ENCODE assay signal across 22 mouse cellular contexts in genomic region chr6:64896420-64896819, GRCm38 (mm10).
DNase-seq lines count a peak whose midpoint lies in the region; ATAC-seq and TF ChIP-seq lines count a peak whose summit lies in the region.
"Had no signal": no experiment of that assay in that cellular context is flagged by ENCODE, and none has a peak within 500 bp of the region (broad histone marks: within the 10 kb centered on the region; RNA-seq: fewer than 3 reads in every experiment).

No protein-coding gene starts in this region.

- ATAC-seq in intestine, embryonic 15.5 days, result peak; percentile 17; the same call in 1 of the 2 replicates
- ATAC-seq in intestine, embryonic 16.5 days, result peak; percentile 71
- ATAC-seq in intestine, postnatal 0 days, result peak; percentile 57
- no peak for ATAC-seq in hindbrain, postnatal 0 days
- ATAC-seq in neural tube, embryonic 15.5 days (ENCODE audit: low FRiP score), result no peak
- ATAC-seq in kidney, embryonic 15.5 days (replicated peaks; ENCODE audit: low FRiP score), result no peak
- ATAC-seq: activated CD4-positive, CD25-positive, alpha-beta regulatory T cell, adult 4 months; CD4-positive, CD25-positive, alpha-beta regulatory T cell, adult 4 months; Patski had no signal

- H3K4me3 ChIP-seq in intestine, embryonic 15.5 days (replicated peaks), result no peak overlapping the region
- H3K4me3 ChIP-seq in intestine, embryonic 16.5 days (ENCODE audit: low read length), result no peak overlapping the region
- H3K4me3 ChIP-seq in intestine, postnatal 0 days (ENCODE audit: low read depth, low read length), result no peak overlapping the region
- no peak overlapping the region for H3K4me3 ChIP-seq in hindbrain, postnatal 0 days (ENCODE audit: low read length)
- no peak overlapping the region for H3K4me3 ChIP-seq in neural tube, embryonic 15.5 days (replicated peaks)
- H3K4me3 ChIP-seq in kidney, embryonic 15.5 days (replicated peaks), result no peak overlapping the region

- no peaks in the 10 kb centered on the region for H3K27me3 ChIP-seq in intestine, embryonic 15.5 days (replicated peaks)
- H3K27me3 ChIP-seq in intestine, embryonic 16.5 days (replicated peaks; ENCODE audit: control insufficient read depth, insufficient read depth, low read length), result no peaks in the 10 kb centered on the region
- H3K27me3 ChIP-seq in intestine, postnatal 0 days (replicated peaks; ENCODE audit: control insufficient read depth, insufficient read depth, low read length), result no peaks in the 10 kb centered on the region
- no peaks in the 10 kb centered on the region for H3K27me3 ChIP-seq in hindbrain, postnatal 0 days (ENCODE audit: insufficient read depth, low read length)
- no peaks in the 10 kb centered on the region for H3K27me3 ChIP-seq in neural tube, embryonic 15.5 days (replicated peaks)
- H3K27me3 ChIP-seq in kidney, embryonic 15.5 days, result no peaks in the 10 kb centered on the region
- H3K27me3 ChIP-seq: CH12.LX had no signal

- H3K36me3 ChIP-seq in intestine, embryonic 15.5 days, result no peaks in the 10 kb centered on the region
- no peaks in the 10 kb centered on the region for H3K36me3 ChIP-seq in intestine, embryonic 16.5 days (ENCODE audit: control insufficient read depth, insufficient read depth, low read length)
- no peaks in the 10 kb centered on the region for H3K36me3 ChIP-seq in intestine, postnatal 0 days (ENCODE audit: control insufficient read depth, insufficient read depth)
- no peaks in the 10 kb centered on the region for H3K36me3 ChIP-seq in hindbrain, postnatal 0 days (ENCODE audit: insufficient read depth, low read length)
- H3K36me3 ChIP-seq in neural tube, embryonic 15.5 days, result no peaks in the 10 kb centered on the region
- no peaks in the 10 kb centered on the region for H3K36me3 ChIP-seq in kidney, embryonic 15.5 days
- H3K36me3 ChIP-seq: G1E had no signal

- intact Hi-C loops in heart, postnatal 14 days (cut with DNase I), result no loop called here

- H3K27ac ChIP-seq in intestine, embryonic 15.5 days, result no peak overlapping the region
- no peak overlapping the region for H3K27ac ChIP-seq in intestine, embryonic 16.5 days (ENCODE audit: low read length)
- H3K27ac ChIP-seq in intestine, postnatal 0 days (ENCODE audit: low read depth, low read length), result no peak overlapping the region
- no peak overlapping the region for H3K27ac ChIP-seq in hindbrain, postnatal 0 days
- H3K27ac ChIP-seq in neural tube, embryonic 15.5 days (replicated peaks), result no peak overlapping the region
- H3K27ac ChIP-seq in kidney, embryonic 15.5 days, result no peak overlapping the region

- H3K9me3 ChIP-seq in intestine, embryonic 15.5 days, result no peaks in the 10 kb centered on the region
- no peaks in the 10 kb centered on the region for H3K9me3 ChIP-seq in intestine, embryonic 16.5 days (ENCODE audit: control insufficient read depth, low read length)
- H3K9me3 ChIP-seq in intestine, postnatal 0 days (ENCODE audit: control insufficient read depth), result no peaks in the 10 kb centered on the region
- H3K9me3 ChIP-seq in hindbrain, postnatal 0 days (ENCODE audit: low read length), result no peaks in the 10 kb centered on the region
- H3K9me3 ChIP-seq in neural tube, embryonic 15.5 days (replicated peaks), result no peaks in the 10 kb centered on the region
- H3K9me3 ChIP-seq in kidney, embryonic 15.5 days (replicated peaks), result no peaks in the 10 kb centered on the region
- H3K9me3 ChIP-seq: G1E had no signal

- H3K4me2 ChIP-seq in intestine, embryonic 15.5 days (replicated peaks), result no peak overlapping the region
- H3K4me2 ChIP-seq in intestine, embryonic 16.5 days (ENCODE audit: low read depth, low read length), result no peak overlapping the region
- H3K4me2 ChIP-seq in intestine, postnatal 0 days (replicated peaks; ENCODE audit: low read depth), result no peak overlapping the region
- H3K4me2 ChIP-seq in hindbrain, postnatal 0 days (ENCODE audit: low read depth, low read length), result no peak overlapping the region
- no peak overlapping the region for H3K4me2 ChIP-seq in neural tube, embryonic 15.5 days
- H3K4me2 ChIP-seq in kidney, embryonic 15.5 days, result no peak overlapping the region

- H3K4me1 ChIP-seq in intestine, embryonic 15.5 days (replicated peaks), result no peaks in the 10 kb centered on the region
- no peaks in the 10 kb centered on the region for H3K4me1 ChIP-seq in intestine, embryonic 16.5 days (ENCODE audit: control insufficient read depth, insufficient read depth, low read length)
- no peaks in the 10 kb centered on the region for H3K4me1 ChIP-seq in intestine, postnatal 0 days (replicated peaks; ENCODE audit: control insufficient read depth, insufficient read depth, low read length)
- H3K4me1 ChIP-seq in hindbrain, postnatal 0 days (ENCODE audit: insufficient read depth, low read length), result no peaks in the 10 kb centered on the region
- H3K4me1 ChIP-seq in neural tube, embryonic 15.5 days, result no peaks in the 10 kb centered on the region
- H3K4me1 ChIP-seq in kidney, embryonic 15.5 days, result no peaks in the 10 kb centered on the region

- 78% methylated on average over 5 of the region's 5 CpGs for WGBS in intestine, embryonic 15.5 days
- WGBS in intestine, embryonic 16.5 days, result 69% methylated on average over 5 of the region's 5 CpGs
- 52% methylated on average over 5 of the region's 5 CpGs for WGBS in intestine, postnatal 0 days
- 85% methylated on average over 5 of the region's 5 CpGs for WGBS in hindbrain, postnatal 0 days
- 88% methylated on average over 5 of the region's 5 CpGs for WGBS in neural tube, embryonic 15.5 days
- 87% methylated on average over 5 of the region's 5 CpGs for WGBS in kidney, embryonic 15.5 days

- TF ChIP-seq CTCF in intestine, postnatal 0 days (IDR thresholded peaks at IDR 0.05; ENCODE audit: low read depth), result no peak
- no peak for TF ChIP-seq CTCF in hindbrain, postnatal 0 days (IDR thresholded peaks at IDR 0.05; ENCODE audit: low read depth)

- no peak overlapping the region for H3K9ac ChIP-seq in intestine, embryonic 15.5 days
- H3K9ac ChIP-seq in intestine, embryonic 16.5 days (ENCODE audit: low read depth, low read length), result no peak overlapping the region
- H3K9ac ChIP-seq in intestine, postnatal 0 days (ENCODE audit: low read depth, low read length), result no peak overlapping the region
- no peak overlapping the region for H3K9ac ChIP-seq in hindbrain, postnatal 0 days (replicated peaks; ENCODE audit: low read length)
- H3K9ac ChIP-seq in neural tube, embryonic 15.5 days (replicated peaks), result no peak overlapping the region
- no peak overlapping the region for H3K9ac ChIP-seq in kidney, embryonic 15.5 days

- peak; percentile 81 for DNase-seq in heart, adult 11 months
- DNase-seq in heart, postnatal 14 days, result no peak
- no peak for DNase-seq in hindbrain, postnatal 0 days (ENCODE audit: low spot score)
- DNase-seq: adrenal gland, adult 2 months; adrenal gland, adult 8-10 months; adrenal gland, postnatal 10 days; adrenal gland, postnatal 14 days; adrenal gland, postnatal 25 days; adrenal gland, postnatal 36 days; B cell, adult 2 months; cerebellum, adult 11 months; cerebellum, adult 11-12 months had no signal

Comparison
In these comparisons a context has a peak if more than half of its experiments do, and no peak if none do; other contexts are left out.
1. ATAC-seq: peak in intestine, embryonic 15.5 days (single experiment), intestine, embryonic 16.5 days (single experiment) and intestine, postnatal 0 days (single experiment); none in hindbrain, postnatal 0 days (single experiment), neural tube, embryonic 15.5 days (single experiment) and kidney, embryonic 15.5 days (single experiment).